Mouse (Mus musculus) stomach, embryonic 16.5 days (tissue): ENCODE data around the gene Tor3a. TPM values are rescaled to one million over a fixed set of nuclear protein-coding genes. Genes with fewer than 3 reads are reported as not detected.

Experiments
- ATAC-seq: fragments of 200-750 bp; cut with Nextera tagmentation; 2 replicates; pipeline ENCODE4 v1.8.0; 2017; ENCODE audit warnings: moderate number of reproducible peaks, moderate TSS enrichment; ENCODE audit not compliant: insufficient read depth, low FRiP score
- H3K27ac ChIP-seq: fragments of 300-500 bp; sonication (generic); 2 replicates; pipeline ENCODE4 v1.5.1; 2014; ENCODE audit warnings: low read length
- H3K27me3 ChIP-seq: fragments of 300-500 bp; sonication (generic); 2 replicates; pipeline ENCODE4 v1.6.1; 2014; ENCODE audit warnings: low read length, control low read depth, mixed read lengths; ENCODE audit not compliant: control insufficient read depth, insufficient read depth
- H3K36me3 ChIP-seq: fragments of 300-500 bp; sonication (generic); 2 replicates; pipeline ENCODE4 v1.6.1; 2014; ENCODE audit warnings: low read length; ENCODE audit not compliant: control insufficient read depth, insufficient read depth
- H3K4me1 ChIP-seq: fragments of 300-500 bp; sonication (generic); 2 replicates; pipeline ENCODE4 v1.6.1; 2014; ENCODE audit warnings: low read length, control low read depth, mixed read lengths; ENCODE audit not compliant: control insufficient read depth, insufficient read depth
- H3K4me2 ChIP-seq: fragments of 300-500 bp; sonication (generic); 2 replicates; pipeline ENCODE4 v1.6.1; 2014; ENCODE audit warnings: low read depth, low read length, mixed read lengths
- H3K4me3 ChIP-seq: fragments of 300-500 bp; sonication (generic); replicated peaks from 2 replicates; pipeline ENCODE4 v1.5.1; 2014; ENCODE audit warnings: mild to moderate bottlenecking, low read length
- H3K9ac ChIP-seq: fragments of 300-500 bp; sonication (generic); 2 replicates; pipeline ENCODE4 v1.6.1; 2014; ENCODE audit warnings: low read length
- H3K9me3 ChIP-seq: fragments of 300-500 bp; sonication (generic); replicated peaks from 2 replicates; pipeline ENCODE4 v1.6.1; 2016; ENCODE audit warnings: low read length, control low read depth; ENCODE audit not compliant: control insufficient read depth
- WGBS: fragments of 180-500 bp; shearing (Covaris S2); extraction: QIAGEN DNeasy Blood & Tissue Kit; methylation state at CpG from one replicate; pipeline ENCODE4 v1.1.7; 2014; 5-methylcytosine and 5-hydroxymethylcytosine counted together
- polyA plus RNA-seq: library from polyadenylated mRNA; unstranded; fragments of >200 nt; fragmentation: Nextera tagmentation; extraction: Ambion mirVana; gene quantifications from 2 replicates; pipeline ENCODE4 v1.2.1, GENCODE M21; 2015

The Tor3a gene
- polyA plus RNA-seq, 1 experiment from 2014 or later, result 14.6 TPM

GRCm38 (mm10) chr1:156629984-156630383, 44.2 kb downstream of the Tor3a start:
- H3K4me1 ChIP-seq, result no peaks in the 10 kb centered on the region
- H3K27ac ChIP-seq, result no peak overlapping the region
- H3K9ac ChIP-seq, result no peak overlapping the region
- no peak overlapping the region for H3K4me3 ChIP-seq
- peaks cover 18% of the 10 kb centered on the region for H3K36me3 ChIP-seq
- H3K4me2 ChIP-seq, result no peak overlapping the region
- no peaks in the 10 kb centered on the region for H3K27me3 ChIP-seq
- WGBS, result 94% methylated on average over 8 of the region's 8 CpGs
- no peak for ATAC-seq
- H3K9me3 ChIP-seq, result 0 out of 2 replicates have a peak, but pooled peaks cover 3% of the 10 kb centered on the region

GRCm38 (mm10) chr1:156626729-156627128, 47.4 kb downstream of the Tor3a start:
- Histone ChIP-seq H3K4me2 (no peak overlapping the region), H3K9ac (no peak overlapping the region), H3K36me3 (peaks cover 18% of the 10 kb centered on the region), H3K27me3 (no peaks in the 10 kb centered on the region), H3K4me3 (no peak overlapping the region), H3K27ac (no peak overlapping the region), H3K9me3 (0 out of 2 replicates have a peak, but pooled peaks cover 3% of the 10 kb centered on the region), H3K4me1 (no peaks in the 10 kb centered on the region)
- ATAC-seq, result no peak
- 82% methylated on average over 4 of the region's 4 CpGs for WGBS

- no peaks in the 10 kb centered on the region for H3K27me3 ChIP-seq
- H3K4me1 ChIP-seq, result no peaks in the 10 kb centered on the region
- no peak overlapping the region for H3K9ac ChIP-seq
- no peak overlapping the region for H3K27ac ChIP-seq
- no peaks in the 10 kb centered on the region for H3K9me3 ChIP-seq
- 59% methylated on average over 1 of the region's 1 CpGs for WGBS
- no peak for ATAC-seq
- H3K36me3 ChIP-seq, result no peaks in the 10 kb centered on the region
- H3K4me2 ChIP-seq, result no peak overlapping the region
- no peak overlapping the region for H3K4me3 ChIP-seq
Measured at GRCm38 (mm10) chr1:156624231-156624630, 49.9 kb downstream of the Tor3a start.

GRCm38 (mm10) chr1:156620951-156621350, 53.2 kb downstream of the Tor3a start:
- Histone ChIP-seq H3K4me2 (no peak overlapping the region), H3K4me1 (peaks cover 10% of the 10 kb centered on the region), H3K9me3 (no peaks in the 10 kb centered on the region), H3K9ac (no peak overlapping the region), H3K4me3 (no peak overlapping the region), H3K27ac (no peak overlapping the region), H3K36me3 (no peaks in the 10 kb centered on the region), H3K27me3 (no peaks in the 10 kb centered on the region)
- 61% methylated on average over 3 of the region's 3 CpGs for WGBS
- no peak for ATAC-seq

GRCm38 (mm10) chr1:156620292-156620909, 53.8 kb downstream of the Tor3a start:
- WGBS, result 69% methylated on average over 4 of the region's 4 CpGs
- Histone ChIP-seq H3K27me3 (no peaks in the 10 kb centered on the region), H3K27ac (no peak overlapping the region), H3K9me3 (no peaks in the 10 kb centered on the region), H3K4me2 (no peak overlapping the region), H3K36me3 (no peaks in the 10 kb centered on the region), H3K4me1 (peaks cover 16% of the 10 kb centered on the region), H3K9ac (no peak overlapping the region), H3K4me3 (no peak overlapping the region)
- ATAC-seq, result no peak

- Histone ChIP-seq H3K36me3 (no peaks in the 10 kb centered on the region), H3K9ac (no peak overlapping the region), H3K27me3 (no peaks in the 10 kb centered on the region), H3K4me3 (no peak overlapping the region), H3K9me3 (no peaks in the 10 kb centered on the region), H3K4me1 (peaks cover 26% of the 10 kb centered on the region), H3K27ac (peak overlapping the region; percentile 85), H3K4me2 (peak overlapping the region; percentile 40; the same call in 1 of the 2 replicates)
- ATAC-seq, result no peak
- 72% methylated on average over 4 of the region's 4 CpGs for WGBS
Measured at GRCm38 (mm10) chr1:156617811-156618210, 56.3 kb downstream of the Tor3a start.

GRCm38 (mm10) chr1:156616989-156617598, 57.1 kb downstream of the Tor3a start:
- H3K4me2 ChIP-seq, result peak overlapping the region; percentile 40
- peak overlapping the region; percentile 48 for H3K9ac ChIP-seq
- H3K9me3 ChIP-seq, result no peaks in the 10 kb centered on the region
- no peak for ATAC-seq
- H3K4me1 ChIP-seq, result peaks cover 26% of the 10 kb centered on the region
- H3K4me3 ChIP-seq, result peak overlapping the region; percentile 20; the same call in 1 of the 2 replicates
- H3K27ac ChIP-seq, result peak overlapping the region; percentile 85
- H3K36me3 ChIP-seq, result no peaks in the 10 kb centered on the region
- H3K27me3 ChIP-seq, result no peaks in the 10 kb centered on the region
- 41% methylated on average over 12 of the region's 12 CpGs for WGBS

GRCm38 (mm10) chr1:156615381-156616133, 58.6 kb downstream of the Tor3a start:
- Histone ChIP-seq H3K27ac (peak overlapping the region; percentile 84), H3K27me3 (no peaks in the 10 kb centered on the region), H3K9me3 (no peaks in the 10 kb centered on the region), H3K4me2 (peak overlapping the region; percentile 52), H3K9ac (peak overlapping the region; percentile 33), H3K4me1 (peaks cover 26% of the 10 kb centered on the region), H3K4me3 (peak overlapping the region; percentile 29), H3K36me3 (no peaks in the 10 kb centered on the region)
- peak; percentile 81 for ATAC-seq
- WGBS, result 17% methylated on average over 13 of the region's 13 CpGs

- Histone ChIP-seq H3K9me3 (no peaks in the 10 kb centered on the region), H3K4me1 (peaks cover 26% of the 10 kb centered on the region), H3K27ac (peak overlapping the region; percentile 84; the same call in 1 of the 2 replicates), H3K9ac (no peak overlapping the region), H3K4me3 (no peak overlapping the region), H3K36me3 (no peaks in the 10 kb centered on the region), H3K27me3 (no peaks in the 10 kb centered on the region), H3K4me2 (no peak overlapping the region)
- WGBS, result 89% methylated on average over 1 of the region's 1 CpGs
- ATAC-seq, result no peak
Measured at GRCm38 (mm10) chr1:156614710-156615109, 59.4 kb downstream of the Tor3a start.
